Mouse (Mus musculus): ENCODE data around the gene Hp. TPM values are rescaled to one million over a fixed set of nuclear protein-coding genes. Genes with fewer than 3 reads are reported as not detected.

Hp gene
- polyA plus RNA-seq, 2 experiments: 31.9 to 50.8 TPM

GRCm38 (mm10) chr8:109608271-109609152 is 29.5 kb upstream of the Hp start, which contains the start of gene Dhodh:
Gene Dhodh, minus strand, starts transcription at chr8:109608673.
- H3K9ac ChIP-seq (replicated peaks): peak within 1 kb of the TSS; percentile 84
- H3K9me3 ChIP-seq (ENCODE audit: control insufficient read depth, low read length): no peaks in the 10 kb centered on the region
- DNase-seq (ENCODE audit: low read depth in 3 of 3, low spot score in 3 of 3) (peak; percentile 92 to 94 (median 92)), ATAC-seq (ENCODE audit: insufficient read depth) (peak; percentile 98)
- peaks cover 11 to 12% of the 10 kb centered on the region in 2 experiments for H3K4me1 ChIP-seq (replicated peaks; ENCODE audit: control insufficient read depth in 2 of 2, insufficient read depth in 2 of 2, low read length in 1 of 2)
- peak within 1 kb of the TSS; percentile 93 for H3K27ac ChIP-seq
- no peaks in the 10 kb centered on the region for H3K36me3 ChIP-seq (replicated peaks; ENCODE audit: control insufficient read depth, insufficient read depth, low read depth)
- H3K4me3 ChIP-seq (ENCODE audit: insufficient read depth in 1 of 2, low read depth in 2 of 2, low read length in 2 of 2): peak within 1 kb of the TSS; percentile 65 to 71
- 0 out of 2 replicates have a peak, but pooled peaks have one; percentile 5 for TF ChIP-seq EP300 (IDR thresholded peaks at IDR 0.05; ENCODE audit: low read depth)
- peak; percentile 46; the same call in 1 of the 2 replicates for TF ChIP-seq CTCF (IDR thresholded peaks at IDR 0.05; ENCODE audit: low read depth)
- no peaks in the 10 kb centered on the region for H3K27me3 ChIP-seq (ENCODE audit: control insufficient read depth, insufficient read depth, low read length)
- H3K4me2 ChIP-seq (ENCODE audit: low read depth): peak within 1 kb of the TSS; percentile 97
- WGBS (ENCODE audit: insufficient replicate concordance): under 1% methylated on average over 42 of the region's 42 CpGs

- WGBS (ENCODE audit: insufficient replicate concordance): 3% methylated on average over 12 of the region's 12 CpGs
Observed at GRCm38 (mm10) chr8:109607650-109608049, 28.7 kb upstream of the Hp start.

GRCm38 (mm10) chr8:109606725-109607124 is 27.8 kb upstream of the Hp start:
- Histone ChIP-seq H3K27me3 (ENCODE audit: control insufficient read depth, insufficient read depth, low read length) (no peaks in the 10 kb centered on the region), H3K9ac (replicated peaks) (no peak overlapping the region), H3K27ac (no peak overlapping the region), H3K36me3 (replicated peaks; ENCODE audit: control insufficient read depth, insufficient read depth, low read depth) (no peaks in the 10 kb centered on the region), H3K4me3 (ENCODE audit: insufficient read depth in 1 of 2, low read depth in 2 of 2, low read length in 2 of 2) (no peak overlapping the region), H3K4me2 (ENCODE audit: low read depth) (no peak overlapping the region), H3K4me1 (replicated peaks; ENCODE audit: control insufficient read depth in 2 of 2, insufficient read depth in 2 of 2, low read length in 1 of 2) (peaks cover 11 to 12% of the 10 kb centered on the region in 2 experiments), H3K9me3 (ENCODE audit: control insufficient read depth, low read length) (no peaks in the 10 kb centered on the region)
- no peak for ATAC-seq (ENCODE audit: insufficient read depth)
- DNase-seq (ENCODE audit: low read depth in 3 of 3, low spot score in 3 of 3): no peak
- 57% methylated on average over 2 of the region's 2 CpGs for WGBS (ENCODE audit: insufficient replicate concordance)
- no peak for TF ChIP-seq EP300 (IDR thresholded peaks at IDR 0.05; ENCODE audit: low read depth)

More at GRCm38 (mm10) chr8:109607650-109608049, 28.7 kb upstream of the Hp start:
- peak overlapping the region; percentile 97 for H3K4me2 ChIP-seq (ENCODE audit: low read depth)
- no peak overlapping the region for H3K27ac ChIP-seq
- TF ChIP-seq CTCF (IDR thresholded peaks at IDR 0.05; ENCODE audit: low read depth): no peak
- TF ChIP-seq EP300 (IDR thresholded peaks at IDR 0.05; ENCODE audit: low read depth): no peak
- peak overlapping the region; percentile 65 to 71 for H3K4me3 ChIP-seq (ENCODE audit: insufficient read depth in 1 of 2, low read depth in 2 of 2, low read length in 2 of 2)
- no peaks in the 10 kb centered on the region for H3K36me3 ChIP-seq (replicated peaks; ENCODE audit: control insufficient read depth, insufficient read depth, low read depth)
- no peak for ATAC-seq (ENCODE audit: insufficient read depth)
- H3K9ac ChIP-seq (replicated peaks): peak overlapping the region; percentile 84
- no peaks in the 10 kb centered on the region for H3K9me3 ChIP-seq (ENCODE audit: control insufficient read depth, low read length)
- no peak for DNase-seq (ENCODE audit: low read depth in 3 of 3, low spot score in 3 of 3)
- no peaks in the 10 kb centered on the region for H3K27me3 ChIP-seq (ENCODE audit: control insufficient read depth, insufficient read depth, low read length)
- H3K4me1 ChIP-seq (replicated peaks; ENCODE audit: control insufficient read depth in 2 of 2, insufficient read depth in 2 of 2, low read length in 1 of 2): peaks cover 11 to 12% of the 10 kb centered on the region in 2 experiments

GRCm38 (mm10) chr8:109595854-109596253 is 16.9 kb upstream of the Hp start:
- H3K27ac ChIP-seq: no peak overlapping the region
- TF ChIP-seq CTCF (IDR thresholded peaks at IDR 0.05; ENCODE audit: low read depth): peak; percentile 97
- no peak for TF ChIP-seq EP300 (IDR thresholded peaks at IDR 0.05; ENCODE audit: low read depth)
- no peaks in the 10 kb centered on the region for H3K4me1 ChIP-seq (replicated peaks; ENCODE audit: control insufficient read depth in 2 of 2, insufficient read depth in 2 of 2, low read length in 1 of 2)
- H3K9me3 ChIP-seq (ENCODE audit: control insufficient read depth, low read length): no peaks in the 10 kb centered on the region
- H3K36me3 ChIP-seq (replicated peaks; ENCODE audit: control insufficient read depth, insufficient read depth, low read depth): no peaks in the 10 kb centered on the region; the same call in 1 of the 2 replicates
- no peaks in the 10 kb centered on the region for H3K27me3 ChIP-seq (ENCODE audit: control insufficient read depth, insufficient read depth, low read length)
- H3K9ac ChIP-seq (replicated peaks): no peak overlapping the region
- ATAC-seq (ENCODE audit: insufficient read depth) (peak; percentile 36; the same call in 1 of the 2 replicates), DNase-seq (ENCODE audit: low read depth in 3 of 3, low spot score in 3 of 3) (no peak)
- H3K4me3 ChIP-seq (ENCODE audit: insufficient read depth in 1 of 2, low read depth in 2 of 2, low read length in 2 of 2): no peak overlapping the region
- H3K4me2 ChIP-seq (ENCODE audit: low read depth): no peak overlapping the region
- 30% methylated on average over 8 of the region's 8 CpGs for WGBS (ENCODE audit: insufficient replicate concordance)

- H3K4me3 ChIP-seq (ENCODE audit: insufficient read depth in 1 of 2, low read depth in 2 of 2, low read length in 2 of 2): no peak overlapping the region
- H3K4me1 ChIP-seq (replicated peaks; ENCODE audit: control insufficient read depth in 2 of 2, insufficient read depth in 2 of 2, low read length in 1 of 2): no peaks in the 10 kb centered on the region
- peak; percentile 58 for TF ChIP-seq CTCF (IDR thresholded peaks at IDR 0.05; ENCODE audit: low read depth)
- no peak for TF ChIP-seq EP300 (IDR thresholded peaks at IDR 0.05; ENCODE audit: low read depth)
- no peak overlapping the region for H3K4me2 ChIP-seq (ENCODE audit: low read depth)
- H3K9me3 ChIP-seq (ENCODE audit: control insufficient read depth, low read length): no peaks in the 10 kb centered on the region
- H3K27me3 ChIP-seq (ENCODE audit: control insufficient read depth, insufficient read depth, low read length): no peaks in the 10 kb centered on the region
- ATAC-seq (ENCODE audit: insufficient read depth) (no peak), DNase-seq (ENCODE audit: low read depth in 3 of 3, low spot score in 3 of 3) (no peak)
- 66% methylated on average over 6 of the region's 6 CpGs for WGBS (ENCODE audit: insufficient replicate concordance)
- no peaks in the 10 kb centered on the region for H3K36me3 ChIP-seq (replicated peaks; ENCODE audit: control insufficient read depth, insufficient read depth, low read depth)
- no peak overlapping the region for H3K9ac ChIP-seq (replicated peaks)
- no peak overlapping the region for H3K27ac ChIP-seq
Observed at GRCm38 (mm10) chr8:109593117-109593788, 14.3 kb upstream of the Hp start.
